Mouse (Mus musculus): ENCODE measurements around the gene Tmem117.

Gene Tmem117

GRCm38 (mm10) chr15:94649071-94649765 lies 20.2 kb downstream of the Tmem117 start:
- peak; percentile 33 for DNase-seq

- DNase-seq, result no peak
Observed at GRCm38 (mm10) chr15:94649766-94650120, 20.7 kb downstream of the Tmem117 start.

GRCm38 (mm10) chr15:94651350-94651749 lies 22.3 kb downstream of the Tmem117 start:
- no peak for DNase-seq

- DNase-seq, result no peak
Observed at GRCm38 (mm10) chr15:94651969-94652842, 23.2 kb downstream of the Tmem117 start.

- no peak for DNase-seq
Observed at GRCm38 (mm10) chr15:94652843-94653206, 23.8 kb downstream of the Tmem117 start.

- DNase-seq, result no peak
Observed at GRCm38 (mm10) chr15:94655811-94656323, 26.8 kb downstream of the Tmem117 start.

- DNase-seq, result no peak
Observed at GRCm38 (mm10) chr15:94657882-94658281, 28.9 kb downstream of the Tmem117 start.

- DNase-seq, result no peak
Observed at GRCm38 (mm10) chr15:94658392-94659111, 29.5 kb downstream of the Tmem117 start.

- DNase-seq, result no peak
Observed at GRCm38 (mm10) chr15:94659112-94659437, 30.0 kb downstream of the Tmem117 start.

- DNase-seq, result no peak
Observed at GRCm38 (mm10) chr15:94660913-94661312, 31.9 kb downstream of the Tmem117 start.

GRCm38 (mm10) chr15:94661398-94661797 lies 32.4 kb downstream of the Tmem117 start:
- DNase-seq, result no peak

- no peak for DNase-seq
Observed at GRCm38 (mm10) chr15:94664612-94665011, 35.6 kb downstream of the Tmem117 start.

GRCm38 (mm10) chr15:94681135-94681534 lies 52.1 kb downstream of the Tmem117 start:
- no peak for DNase-seq

GRCm38 (mm10) chr15:94684269-94684668 lies 55.2 kb downstream of the Tmem117 start:
- DNase-seq, result no peak

- no peak for DNase-seq
Observed at GRCm38 (mm10) chr15:94687176-94687575, 58.1 kb downstream of the Tmem117 start.

- DNase-seq, result no peak
Observed at GRCm38 (mm10) chr15:94687629-94688028, 58.6 kb downstream of the Tmem117 start.

GRCm38 (mm10) chr15:94689195-94689883 lies 60.3 kb downstream of the Tmem117 start:
- DNase-seq, result no peak

- DNase-seq, result no peak
Observed at GRCm38 (mm10) chr15:94689884-94690231, 60.8 kb downstream of the Tmem117 start.

GRCm38 (mm10) chr15:94722759-94723158 lies 93.7 kb downstream of the Tmem117 start:
- DNase-seq, result peak; percentile 42

- no peak for DNase-seq
Observed at GRCm38 (mm10) chr15:94732104-94732503, 103.1 kb downstream of the Tmem117 start.

GRCm38 (mm10) chr15:94769227-94769626 lies 140.2 kb downstream of the Tmem117 start:
- DNase-seq, result peak; percentile 11

GRCm38 (mm10) chr15:94770832-94771578 lies 142.0 kb downstream of the Tmem117 start:
- DNase-seq, result no peak
